Mouse (Mus musculus): ENCODE data around the gene Pkp4. TPM values are rescaled to one million over a fixed set of nuclear protein-coding genes. Genes with fewer than 3 reads are reported as not detected.

Pkp4 gene
- total RNA-seq, 2 experiments from 2014 or later, result 165 to 170 TPM

- DNase-seq, result no peak
- intact Hi-C loops (cut with DNase I), result no loop called here
These were observed 98.7 kb downstream of the Pkp4 start for GRCm38 (mm10) chr2:59259346-59259745.

DNA sequence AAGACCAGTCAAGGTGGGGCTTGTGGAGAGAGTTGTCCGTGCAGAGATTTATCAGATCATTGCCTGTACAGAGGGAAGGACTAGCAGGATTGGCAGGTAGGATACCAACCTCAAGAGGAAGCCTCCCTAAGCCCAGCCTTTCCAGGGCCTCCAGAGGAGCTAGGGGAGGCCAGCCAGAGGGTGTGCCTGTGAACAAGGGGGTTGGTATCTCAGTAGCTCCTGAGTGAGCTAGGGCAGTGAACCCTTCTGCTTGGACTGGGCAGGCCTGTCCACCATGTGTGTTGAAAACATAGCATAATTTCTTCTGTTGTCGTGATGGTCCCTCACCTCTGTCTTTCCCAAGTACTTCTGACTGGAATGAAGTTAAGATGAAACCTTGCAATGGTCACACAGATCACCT, 100.6 kb downstream of the Pkp4 start:
- intact Hi-C loops (cut with DNase I), result no loop called here

GRCm38 (mm10) chr2:59266428-59266827, 105.8 kb downstream of the Pkp4 start:
- no peak for DNase-seq
- intact Hi-C loops (cut with DNase I), result no loop called here

More for the DNA sequence above, 100.6 kb downstream of the Pkp4 start:
- no peak for DNase-seq

- no peak for DNase-seq
- intact Hi-C loops (cut with DNase I), result no loop called here
These were observed 111.2 kb downstream of the Pkp4 start for GRCm38 (mm10) chr2:59271835-59272234.

GRCm38 (mm10) chr2:59272713-59273112, 112.1 kb downstream of the Pkp4 start:
- DNase-seq, result no peak
- intact Hi-C loops (cut with DNase I), result no loop called here

GRCm38 (mm10) chr2:59280914-59281562, 120.4 kb downstream of the Pkp4 start:
- intact Hi-C loops (cut with DNase I), result no loop called here
- DNase-seq, result no peak

DNA sequence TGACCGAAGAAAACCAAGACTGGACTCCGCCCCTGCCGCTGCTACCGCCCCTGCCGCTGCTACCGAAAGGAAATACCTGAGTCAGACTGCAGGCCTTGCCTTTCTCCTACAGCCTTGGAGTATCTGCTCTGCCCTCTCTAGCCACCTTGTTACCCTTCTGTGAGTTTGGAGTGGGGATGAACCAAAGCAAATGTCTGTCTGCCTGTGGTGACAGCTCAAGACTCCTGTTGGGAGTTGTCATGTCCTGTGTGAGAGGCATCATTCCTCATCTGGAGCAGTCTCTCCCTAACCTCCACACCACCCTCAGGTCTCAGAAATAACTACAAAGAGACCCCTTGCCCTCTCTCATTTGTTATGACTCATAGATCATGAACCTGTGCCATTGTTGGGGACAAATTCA, 122.3 kb downstream of the Pkp4 start:
- intact Hi-C loops (cut with DNase I), result no loop called here

GRCm38 (mm10) chr2:59284216-59284615, 123.6 kb downstream of the Pkp4 start:
- intact Hi-C loops (cut with DNase I), result no loop called here
- no peak for DNase-seq

More for the DNA sequence above, 122.3 kb downstream of the Pkp4 start:
- no peak for DNase-seq

DNA sequence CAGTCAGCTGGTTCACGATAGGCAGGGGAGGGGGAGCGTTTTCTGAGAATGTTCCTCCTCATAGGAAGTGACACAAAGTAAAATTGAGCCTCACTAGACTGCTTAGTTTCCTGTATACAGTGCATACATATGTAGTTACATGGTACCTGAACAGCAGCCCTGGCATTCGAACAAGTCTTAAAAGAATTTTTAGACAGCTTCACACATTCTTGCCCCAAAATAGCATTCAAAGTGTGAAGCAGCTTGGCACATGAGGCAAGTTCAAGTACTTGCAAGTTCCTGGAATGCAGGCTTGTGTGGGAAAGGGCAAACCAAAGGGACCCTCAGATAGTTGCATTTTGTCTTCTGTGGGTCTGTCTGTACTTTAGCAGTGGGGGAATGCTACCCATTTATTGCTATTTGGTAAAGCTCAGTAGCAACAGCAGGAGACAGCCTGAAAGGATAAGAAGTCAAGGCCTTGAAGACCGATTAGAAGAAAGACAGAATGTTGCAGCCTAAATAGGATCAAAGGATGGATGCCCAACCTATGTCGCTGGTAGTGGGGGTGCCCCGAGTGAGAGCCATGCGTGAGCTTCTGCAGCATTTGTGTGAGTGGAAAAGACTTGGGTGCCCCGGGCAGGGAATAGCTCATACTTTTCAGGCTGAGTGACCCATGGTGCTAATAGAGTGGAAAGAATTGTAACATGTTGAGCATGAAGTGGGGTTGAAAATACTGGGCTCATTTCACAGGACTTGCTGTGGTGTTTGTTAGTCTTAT, 124.3 kb downstream of the Pkp4 start:
- DNase-seq, result no peak
- intact Hi-C loops (cut with DNase I), result no loop called here

GRCm38 (mm10) chr2:59285581-59285980, 124.9 kb downstream of the Pkp4 start:
- intact Hi-C loops (cut with DNase I), result no loop called here
- DNase-seq, result no peak

DNA sequence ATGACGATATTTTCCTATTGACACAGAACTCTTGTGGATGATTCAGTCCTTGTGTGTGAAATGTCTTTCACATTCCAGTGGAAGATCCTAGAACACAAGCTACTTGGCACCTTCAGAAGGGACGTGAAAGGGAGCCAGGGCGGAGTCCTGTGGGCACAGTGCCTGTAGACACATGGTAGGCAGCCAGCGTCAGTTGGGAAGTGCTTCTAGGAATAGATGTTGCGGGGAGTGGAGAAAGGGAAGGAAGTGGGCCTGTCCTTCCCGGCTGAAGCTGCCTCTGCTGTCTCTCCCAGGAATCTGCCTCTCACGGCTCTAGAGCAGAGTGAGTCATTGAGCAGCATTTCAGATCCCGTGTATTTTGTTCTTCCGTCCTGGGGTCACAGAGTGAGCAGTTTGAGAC, 125.6 kb downstream of the Pkp4 start:
- peak; percentile 52 for DNase-seq
- intact Hi-C loops (cut with DNase I), result no loop called here

- DNase-seq, result no peak
- intact Hi-C loops (cut with DNase I), result no loop called here
These were observed 127.0 kb downstream of the Pkp4 start for GRCm38 (mm10) chr2:59287630-59288029.

- DNase-seq, result no peak
- intact Hi-C loops (cut with DNase I), result no loop called here
These were observed 128.8 kb downstream of the Pkp4 start for GRCm38 (mm10) chr2:59289411-59289810.

DNA sequence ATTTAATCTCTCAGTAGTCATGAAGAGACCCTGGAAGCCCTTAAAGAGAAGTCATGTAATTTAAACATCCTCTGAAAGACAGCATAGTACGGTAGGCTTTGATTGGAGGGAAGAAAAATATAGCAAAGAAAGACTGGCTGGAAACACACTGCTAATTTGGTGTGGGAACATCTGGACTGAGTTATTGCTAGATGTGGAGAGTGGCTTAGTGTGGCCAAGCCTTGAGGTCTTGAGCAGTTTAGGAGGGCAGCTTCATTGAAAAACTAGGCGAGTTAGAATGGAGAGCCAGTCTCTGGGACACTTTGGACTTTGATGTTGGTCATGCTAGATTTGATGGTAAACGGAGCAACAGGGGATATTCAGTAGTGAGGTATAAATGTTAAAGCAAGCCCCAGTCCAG, 129.7 kb downstream of the Pkp4 start:
- intact Hi-C loops (cut with DNase I), result no loop called here
- no peak for DNase-seq

DNA sequence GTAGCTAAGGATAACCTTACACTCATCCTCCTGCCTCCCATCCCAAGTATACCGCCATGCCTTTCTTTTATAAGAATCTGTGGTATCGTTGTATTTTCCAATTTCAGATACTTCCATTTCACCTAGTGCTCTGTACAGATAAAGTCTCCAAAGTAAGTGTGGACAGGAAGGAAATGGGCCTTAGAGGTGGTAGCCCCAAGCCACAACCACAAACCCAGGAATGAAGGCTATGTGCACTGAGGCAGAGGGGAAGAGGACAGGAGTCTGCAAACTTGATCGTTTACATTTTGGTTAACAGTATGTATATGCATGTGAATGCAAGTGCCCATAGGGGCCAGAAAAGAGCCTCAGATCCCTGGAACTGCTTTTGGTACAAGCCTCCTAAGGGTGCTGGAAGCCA, 139.2 kb downstream of the Pkp4 start:
- intact Hi-C loops (cut with DNase I), result no loop called here
- DNase-seq, result no peak

- intact Hi-C loops (cut with DNase I), result no loop called here
- DNase-seq, result peak; percentile 29
These were observed 141.0 kb downstream of the Pkp4 start for GRCm38 (mm10) chr2:59301671-59302070.

DNA sequence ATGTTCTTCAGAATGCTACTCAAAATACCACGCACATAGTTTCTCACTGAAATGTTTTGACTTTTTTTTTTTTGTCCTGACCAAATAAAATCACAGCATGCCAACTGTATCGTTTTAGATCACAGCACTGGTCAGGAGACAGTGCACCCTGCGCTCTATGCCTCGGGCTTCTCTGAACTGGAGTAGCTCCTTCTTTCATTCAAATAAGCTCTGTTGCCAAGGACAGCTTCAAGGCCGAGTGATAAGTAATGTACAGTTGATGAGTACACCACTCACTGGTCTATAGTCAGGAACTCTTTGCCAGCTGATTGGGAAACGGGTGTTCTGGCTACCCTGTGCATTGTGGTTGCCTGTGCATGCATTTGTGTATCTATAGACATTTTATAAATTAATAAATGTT, 141.8 kb downstream of the Pkp4 start:
- intact Hi-C loops (cut with DNase I), result no loop called here
- no peak for DNase-seq

DNA sequence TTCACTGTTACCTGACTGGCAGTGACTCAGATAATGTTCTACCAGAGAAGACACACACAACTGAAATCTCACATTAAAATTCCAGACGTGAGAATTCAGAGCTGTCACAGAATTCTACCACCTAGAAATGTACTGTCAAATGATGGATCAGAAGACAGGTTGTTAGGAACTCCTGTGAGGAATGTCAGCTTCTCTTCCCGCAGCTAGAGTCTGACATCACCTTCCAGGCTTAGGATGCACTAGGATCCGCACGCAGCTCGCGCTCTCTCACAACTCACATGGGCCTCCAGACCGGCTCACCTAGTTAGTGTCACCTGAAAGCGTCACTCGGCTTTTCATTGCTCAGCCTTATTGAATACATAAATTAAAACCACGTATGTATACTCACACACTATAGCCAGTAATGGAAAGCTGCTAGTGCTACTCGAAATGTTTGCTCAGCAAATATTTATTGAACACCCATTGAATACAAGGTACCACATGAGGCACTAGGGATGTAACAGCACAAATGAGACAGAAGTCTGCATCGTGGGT, 142.9 kb downstream of the Pkp4 start:
- intact Hi-C loops (cut with DNase I), result no loop called here

DNA sequence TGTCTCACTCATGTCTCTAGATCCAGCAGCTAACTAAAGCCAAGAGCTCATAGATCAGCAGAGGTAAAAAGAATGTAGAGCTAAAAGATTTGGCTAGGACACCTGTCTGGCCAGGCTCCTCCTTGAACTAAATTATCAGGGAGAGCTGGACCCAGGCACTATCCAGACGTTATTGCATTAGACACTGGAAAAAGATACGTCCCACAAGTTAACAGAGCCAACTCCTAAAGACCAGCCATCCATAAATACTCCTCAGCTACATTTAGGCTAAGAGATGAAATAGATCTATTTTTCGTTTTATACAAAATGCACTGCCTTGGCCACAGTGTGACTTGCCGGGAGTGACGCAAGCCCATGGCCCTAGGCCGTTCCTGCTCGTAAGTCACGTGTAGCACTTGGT, 146.7 kb downstream of the Pkp4 start:
- no peak for DNase-seq
- intact Hi-C loops (cut with DNase I), result no loop called here

More for the DNA sequence above, 142.9 kb downstream of the Pkp4 start:
- no peak for DNase-seq

- intact Hi-C loops (cut with DNase I), result no loop called here
These were observed 147.4 kb downstream of the Pkp4 start for GRCm38 (mm10) chr2:59308055-59308454.

GRCm38 (mm10) chr2:59313293-59313692, 152.6 kb downstream of the Pkp4 start:
- no peak for DNase-seq
- intact Hi-C loops (cut with DNase I), result no loop called here

More at GRCm38 (mm10) chr2:59308055-59308454, 147.4 kb downstream of the Pkp4 start:
- DNase-seq, result no peak

DNA sequence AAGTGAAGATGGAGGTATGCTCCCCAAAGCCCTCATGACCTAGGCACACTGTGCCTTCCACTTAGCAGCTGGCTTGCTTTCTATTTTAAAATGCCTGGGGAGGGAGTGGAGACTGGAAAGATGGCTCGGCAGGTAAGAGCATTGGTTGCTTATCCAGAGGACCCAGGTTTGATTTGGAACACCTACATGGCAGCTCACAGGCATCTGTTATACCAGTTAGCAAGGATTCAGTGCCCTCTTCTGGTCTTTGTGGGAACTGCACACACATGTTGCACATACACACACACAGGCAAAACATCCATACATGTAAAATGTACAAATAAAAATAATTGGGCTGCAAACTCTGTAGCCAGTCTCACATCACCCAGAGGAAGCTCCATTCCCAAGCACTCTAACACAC, 158.0 kb downstream of the Pkp4 start:
- DNase-seq, result no peak
- intact Hi-C loops (cut with DNase I), result no loop called here
